Mouse (Mus musculus): Measurements from ENCODE around the gene Lsm8.
"Not testable (repeated sequence)": the region's sequence is repeated elsewhere in the genome, so short reads cannot be mapped to it uniquely, and the experiment has no call there.

DNA sequence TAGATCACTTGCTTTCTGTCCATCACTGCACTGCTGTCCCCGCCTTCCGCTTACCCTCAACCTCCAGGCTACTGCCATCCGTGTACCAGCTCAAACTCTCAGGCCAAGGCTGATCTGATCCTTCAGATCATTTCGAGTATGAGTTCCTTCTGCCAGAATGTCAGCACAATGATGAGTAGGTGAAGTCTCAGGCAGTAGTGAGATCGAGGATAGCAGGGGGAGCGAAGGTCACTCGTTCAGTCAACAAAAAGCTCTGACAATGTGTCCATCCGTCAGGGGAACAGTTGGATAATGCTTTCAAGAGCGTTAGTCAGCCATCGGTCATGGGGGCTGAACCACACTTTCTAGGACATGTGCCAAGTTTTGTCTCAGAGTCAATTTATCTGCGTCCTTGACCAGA lies 3.9 kb upstream of the Lsm8 start:
- TF ChIP-seq EP300 (IDR thresholded peaks at IDR 0.05; ENCODE audit: low read length); CTCF (conservative IDR thresholded peaks at IDR 0.05 in 1 of 2, IDR thresholded peaks at IDR 0.05 in 1 of 2; ENCODE audit: low read depth in 2 of 2, low read length in 2 of 2); POLR2A (IDR thresholded peaks at IDR 0.05; ENCODE audit: low read depth, low read length); MXI1 (IDR thresholded peaks at IDR 0.05; ENCODE audit: low read depth, low read length): not testable (repeated sequence)

All from CH12.LX (cell line).